Mouse (Mus musculus) embryo, embryonic 10 days (tissue): ENCODE results near the gene Gm3115.
"Not testable (repeated sequence)": the region's sequence is repeated elsewhere in the genome, so short reads cannot be mapped to it uniquely, and the experiment has no call there.

Experiments
- DNase-seq: peaks from one replicate; pipeline ENCODE4 v3.0.0-alpha.2; 2015; ENCODE audit warnings: low spot score

The Gm3115 gene

GRCm38 (mm10) chr14:4083820-4084219 is at the start of gene Gm3115:
TSS of gene Gm3115 (plus strand) at chr14:4084120.
- DNase-seq = not testable (repeated sequence)

- peak; percentile 11 for DNase-seq
Measured at GRCm38 (mm10) chr14:4110426-4110825, 26.5 kb downstream of the Gm3115 start, which contains the start of gene Gm8108. TSS of gene Gm8108 (plus strand) at chr14:4110526.

- DNase-seq = not testable (repeated sequence)
Measured at GRCm38 (mm10) chr14:4141646-4142045, 57.7 kb downstream of the Gm3115 start.
